Mouse (Mus musculus): ENCODE results near the gene Vma21. TPM values are rescaled to one million over a fixed set of nuclear protein-coding genes. Genes with fewer than 3 reads are reported as not detected.

Gene Vma21
- polyA plus RNA-seq (2017; shearing (Covaris generic)), result 10 to 100 TPM; 27.1 to 31.9 TPM

DNA sequence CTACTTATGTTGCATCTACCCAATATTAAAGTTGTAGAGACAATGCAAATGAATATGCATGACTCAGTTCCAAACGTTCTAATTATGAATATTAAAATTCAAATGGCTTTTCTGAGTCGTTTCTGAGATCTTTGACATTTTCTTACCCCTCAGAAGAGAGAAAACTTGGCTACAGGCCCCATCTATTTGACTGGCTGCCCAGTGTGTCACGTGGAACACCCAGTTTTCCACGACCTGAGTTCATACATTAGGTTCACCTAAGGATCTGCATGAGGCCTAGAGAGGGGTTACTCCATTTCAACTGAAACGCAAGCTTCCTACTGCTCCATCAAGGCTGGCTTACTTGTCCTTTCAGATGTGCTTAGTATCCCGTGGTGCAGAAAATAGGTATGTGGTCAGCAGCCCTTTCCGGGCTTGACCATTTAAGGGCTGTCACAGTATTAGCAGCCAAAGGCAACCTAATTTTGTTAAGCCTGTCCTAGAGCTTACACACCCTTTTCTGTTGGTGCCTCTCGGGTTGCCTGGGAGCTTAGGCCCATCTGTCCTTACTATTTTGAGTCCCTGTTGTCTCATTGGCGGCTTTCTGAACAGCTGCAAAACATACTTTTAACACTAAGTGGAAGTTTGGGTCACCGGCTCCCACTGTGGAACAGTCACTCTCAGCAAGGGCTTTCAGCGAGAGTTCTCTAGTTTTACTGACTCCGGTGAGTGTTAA lies at the start of gene Vma21:
Gene Vma21, plus strand, starts transcription at position 294 of the 715 bp plus-strand sequence.
- ATAC-seq, result no peak

DNA sequence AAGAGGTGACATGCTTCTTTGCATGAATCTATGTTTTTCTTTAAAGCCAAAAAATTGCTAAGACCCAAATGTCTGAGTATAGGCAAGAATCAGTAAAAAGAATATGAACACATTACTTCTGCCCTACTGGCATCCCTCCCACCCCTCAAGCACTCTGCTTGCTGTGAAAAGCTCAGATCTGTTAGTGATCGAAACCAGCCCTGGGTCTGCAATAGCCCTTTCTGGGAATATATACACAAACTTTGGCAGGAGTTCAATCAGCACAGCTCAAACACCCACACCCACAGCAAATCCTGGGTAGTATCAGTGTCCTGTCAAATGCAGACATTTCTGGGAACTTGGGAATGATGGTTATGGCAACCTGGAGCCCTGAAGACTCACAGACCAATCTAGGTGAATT lies 47.8 kb upstream of the Vma21 start:
- no peak for ATAC-seq

GRCm38 (mm10) chrX:71791106-71791505 lies 24.6 kb upstream of the Vma21 start:
- no peak for ATAC-seq

DNA sequence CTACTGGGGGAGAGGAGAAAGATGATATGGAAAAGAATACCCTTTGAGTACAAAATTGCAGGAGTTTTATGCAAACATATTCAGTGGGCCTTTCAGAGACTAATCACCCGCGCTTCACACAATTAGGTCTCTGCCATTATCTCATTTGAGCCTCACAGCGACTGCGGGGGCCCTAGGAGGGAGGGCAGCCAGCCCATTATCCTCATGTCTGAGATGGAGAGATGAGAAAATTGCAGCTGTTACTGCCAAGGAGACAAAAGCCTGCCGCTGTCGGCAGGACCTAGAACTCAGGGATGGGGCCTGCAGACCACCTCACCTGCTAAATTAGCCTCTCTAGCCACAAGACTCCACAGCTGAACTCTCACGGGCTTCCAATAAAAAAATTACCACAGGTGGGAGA lies 18.0 kb upstream of the Vma21 start:
- no peak for ATAC-seq

DNA sequence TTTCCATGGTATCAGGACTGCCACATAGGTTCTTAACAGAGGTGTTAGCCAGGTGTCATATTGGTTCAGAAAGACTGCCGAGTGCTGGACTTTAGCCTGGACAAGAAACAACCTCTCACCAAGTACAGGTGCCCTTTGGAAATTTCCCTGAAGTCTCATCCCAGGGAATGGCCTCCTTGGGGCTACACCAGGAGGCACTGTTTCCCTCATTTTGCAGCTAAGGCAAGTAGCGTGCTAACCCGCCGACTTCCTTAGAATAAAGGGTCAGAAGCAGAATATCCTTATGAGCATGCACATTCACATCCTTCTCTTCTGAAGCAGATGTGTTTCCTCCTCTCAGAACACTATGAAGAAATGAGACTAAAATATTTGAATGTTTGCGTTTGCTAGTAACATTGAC lies 16.8 kb upstream of the Vma21 start:
- ATAC-seq, result no peak

DNA sequence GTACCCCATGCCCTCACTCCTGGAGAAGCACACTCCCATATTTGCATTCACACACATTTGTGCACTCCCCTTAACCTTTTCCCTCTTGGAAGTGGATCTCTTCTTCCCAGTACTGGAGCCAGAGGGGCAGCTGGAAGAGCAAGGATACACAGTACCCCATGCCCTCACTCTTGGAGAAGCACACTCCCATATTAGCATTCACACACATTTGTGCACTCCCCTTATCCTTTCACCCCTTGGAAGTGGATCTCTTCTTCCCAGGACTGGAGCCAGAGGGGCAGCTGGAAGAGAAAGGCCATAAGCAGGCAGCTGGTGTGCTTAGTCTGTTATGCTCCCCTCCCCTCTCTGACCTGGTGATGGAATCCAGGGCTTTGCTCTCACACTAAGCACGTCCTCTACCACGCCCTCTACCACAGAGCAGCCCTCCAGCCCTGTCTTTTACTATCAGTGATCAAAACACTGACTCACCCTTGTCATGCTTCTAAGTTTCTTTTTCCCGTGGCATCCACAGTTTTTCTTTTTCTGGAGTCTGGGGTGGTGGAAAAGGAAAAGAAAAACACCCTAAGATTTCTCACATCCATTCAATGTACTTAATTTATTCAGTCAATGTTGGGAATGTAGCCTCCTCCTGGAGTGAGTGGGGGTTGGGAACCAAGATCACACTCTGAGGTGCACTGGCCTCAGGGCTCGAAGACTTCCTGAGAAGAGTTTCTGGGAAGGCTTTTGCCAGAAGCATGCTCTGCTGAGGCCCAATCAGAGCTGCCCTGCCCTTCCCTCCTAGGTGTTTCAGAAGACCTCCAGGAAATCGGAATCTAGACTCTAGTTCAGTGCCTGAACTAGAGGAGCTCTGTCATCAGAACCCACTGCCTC lies 3.5 kb upstream of the Vma21 start:
- ATAC-seq, result no peak

GRCm38 (mm10) chrX:71816401-71816857 lies 705 bp downstream of the Vma21 start:
- peak; percentile 90 for ATAC-seq

GRCm38 (mm10) chrX:71816931-71817361 lies 1.2 kb downstream of the Vma21 start:
- ATAC-seq, result peak; percentile 14

GRCm38 (mm10) chrX:71838911-71839310 lies 23.2 kb downstream of the Vma21 start:
- no peak for ATAC-seq

- no peak for ATAC-seq
Measured at GRCm38 (mm10) chrX:71846696-71847095, 31.0 kb downstream of the Vma21 start.

GRCm38 (mm10) chrX:71853798-71854197 lies 38.1 kb downstream of the Vma21 start:
- no peak for ATAC-seq

Other genes with a start within 250 kb of the Vma21 start
- not detected for gene Gpr50, start 152.3 kb upstream of the Vma21 start, polyA plus RNA-seq (2017; shearing (Covaris generic))
- under 1 TPM in 1 of 2 experiments, not detected in 1; 0.38 TPM for gene Gm1141, start 105.1 kb downstream of the Vma21 start, polyA plus RNA-seq (2017; shearing (Covaris generic))
- not detected for gene Prrg3, start 146.7 kb downstream of the Vma21 start, polyA plus RNA-seq (2017; shearing (Covaris generic))
- not detected for gene Fate1, start 157.1 kb downstream of the Vma21 start, polyA plus RNA-seq (2017; shearing (Covaris generic))
- not detected for gene Cnga2, start 175.9 kb downstream of the Vma21 start, polyA plus RNA-seq (2017; shearing (Covaris generic))